Mouse (Mus musculus) ovary, adult 18-20 months (tissue): ENCODE data around the gene Tmem120b.

Experiments used
- DNase-seq: peaks from one replicate; pipeline ENCODE4 v3.0.0; 2022; ENCODE audit warnings: low spot score, mixed read lengths

Tmem120b gene

GRCm38 (mm10) chr5:123093077-123093633, 24.9 kb downstream of the Tmem120b start:
- no peak for DNase-seq

DNA sequence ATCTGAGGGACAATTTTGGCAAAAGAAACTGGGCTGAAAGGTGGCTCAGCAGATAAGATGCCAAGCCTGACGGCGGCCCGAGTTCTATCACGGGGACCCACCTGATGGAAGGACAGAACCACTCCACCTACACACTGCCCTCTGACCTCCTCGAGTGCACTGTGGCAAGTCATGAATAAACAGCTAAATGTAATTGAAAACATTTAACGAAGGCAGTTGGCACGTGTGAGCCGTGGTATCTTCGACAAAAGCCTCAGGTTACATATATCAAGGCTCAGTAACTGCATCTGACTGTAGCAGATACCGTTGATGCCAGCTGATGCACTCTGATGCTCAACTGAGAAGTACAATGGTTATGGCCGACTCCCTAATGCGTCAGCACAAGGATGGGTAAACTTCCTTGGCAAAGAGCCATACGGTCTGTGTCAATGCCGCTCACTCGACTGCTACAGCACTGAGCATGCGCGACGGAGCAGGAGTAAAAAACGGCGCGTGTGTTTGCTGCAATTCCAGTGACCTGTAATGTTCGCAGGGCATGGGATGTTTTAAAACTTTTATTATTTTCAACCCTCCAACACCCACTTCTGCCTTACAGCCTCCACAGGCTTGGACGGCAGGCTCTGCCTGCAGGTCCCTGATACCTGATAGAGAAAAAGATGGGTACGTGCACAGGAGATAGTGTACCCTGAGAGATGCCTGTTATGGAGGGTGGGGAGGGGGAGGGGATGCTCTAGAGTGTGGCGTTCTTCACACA, 26.2 kb downstream of the Tmem120b start:
- no peak for DNase-seq

DNA sequence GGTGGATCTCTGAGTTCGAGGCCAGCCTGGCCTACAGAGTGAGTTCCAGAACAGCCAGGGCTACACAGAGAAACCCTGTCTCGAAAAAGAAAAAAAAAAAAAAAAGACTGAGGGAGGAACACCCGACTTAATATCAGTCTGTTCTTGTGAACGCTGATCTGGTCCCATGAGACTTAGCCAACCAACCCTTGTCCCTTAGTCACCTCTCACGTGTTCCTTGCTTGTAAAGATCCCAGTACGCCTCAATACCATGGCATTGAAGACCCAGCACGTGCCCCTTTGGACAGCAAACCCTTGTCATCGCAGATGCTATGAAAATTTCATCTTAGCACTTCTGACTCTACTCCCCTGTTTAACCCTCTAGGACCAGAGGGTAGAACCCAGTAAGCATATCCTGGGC, 28.1 kb downstream of the Tmem120b start:
- no peak for DNase-seq

DNA sequence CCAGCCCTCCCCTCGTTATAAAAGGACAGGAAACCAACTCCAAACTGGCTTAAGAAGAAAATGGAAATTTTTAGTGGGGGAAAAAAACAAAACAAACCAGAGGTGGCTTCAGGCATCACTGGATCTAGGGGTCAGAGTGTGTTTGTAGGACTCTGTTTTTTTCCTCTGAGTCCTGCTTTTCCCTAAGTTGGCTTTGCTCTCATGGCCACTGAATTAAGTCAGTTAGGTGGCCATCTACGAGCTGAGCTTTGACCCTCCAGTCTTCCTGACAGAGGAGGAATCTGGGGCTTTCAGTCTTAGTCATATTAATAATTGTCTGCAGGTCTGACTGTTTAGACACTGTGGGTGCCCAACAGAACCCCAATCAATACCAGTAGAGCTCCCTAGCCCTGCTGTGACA, 30.3 kb downstream of the Tmem120b start:
- no peak for DNase-seq

GRCm38 (mm10) chr5:123102376-123102775, 34.2 kb downstream of the Tmem120b start:
- no peak for DNase-seq

- DNase-seq: no peak
These were observed 35.3 kb downstream of the Tmem120b start for GRCm38 (mm10) chr5:123103556-123103955.

DNA sequence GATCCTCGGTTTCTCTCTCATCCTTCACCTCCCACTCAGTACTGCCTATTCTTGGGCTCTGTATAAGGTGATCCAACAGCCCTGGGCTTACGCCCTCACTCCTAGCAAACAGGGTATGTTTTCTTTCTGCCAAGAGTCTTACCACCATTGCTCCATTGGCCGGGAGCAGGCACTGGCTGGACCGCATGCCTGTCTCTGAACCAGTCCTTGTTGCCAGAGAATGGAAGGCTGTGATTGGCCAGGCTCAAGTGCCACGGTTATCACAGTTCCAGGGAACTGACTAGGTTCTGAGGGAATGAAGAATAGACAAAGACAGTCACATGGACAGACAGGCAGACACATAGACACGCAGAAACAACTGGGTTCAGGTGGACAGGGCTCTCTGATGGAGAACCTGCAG, 36.6 kb downstream of the Tmem120b start:
- no peak for DNase-seq

- no peak for DNase-seq
These were observed 41.4 kb downstream of the Tmem120b start for GRCm38 (mm10) chr5:123109452-123110203.

DNA sequence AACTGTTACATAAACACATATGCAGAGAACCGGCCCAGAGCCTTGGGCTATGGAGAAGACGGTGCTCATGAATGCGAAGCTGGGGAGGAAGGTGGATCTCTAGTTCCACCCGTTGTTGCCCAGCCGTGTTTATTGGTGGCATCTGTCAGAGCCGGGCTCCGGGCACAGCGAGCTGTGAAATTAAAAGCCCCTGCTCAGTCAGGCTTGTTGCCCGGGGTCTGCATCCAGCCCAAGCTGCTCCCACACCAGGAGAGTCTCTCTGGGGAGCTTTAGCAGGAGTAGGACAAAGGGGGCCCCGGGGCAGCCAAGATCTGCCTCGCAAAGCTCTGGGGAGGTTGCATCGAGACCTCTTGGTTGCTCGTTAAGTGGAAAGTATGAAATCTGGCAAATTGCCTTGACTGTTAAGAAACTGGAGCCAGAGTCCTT, 42.1 kb downstream of the Tmem120b start:
- no peak for DNase-seq

DNA sequence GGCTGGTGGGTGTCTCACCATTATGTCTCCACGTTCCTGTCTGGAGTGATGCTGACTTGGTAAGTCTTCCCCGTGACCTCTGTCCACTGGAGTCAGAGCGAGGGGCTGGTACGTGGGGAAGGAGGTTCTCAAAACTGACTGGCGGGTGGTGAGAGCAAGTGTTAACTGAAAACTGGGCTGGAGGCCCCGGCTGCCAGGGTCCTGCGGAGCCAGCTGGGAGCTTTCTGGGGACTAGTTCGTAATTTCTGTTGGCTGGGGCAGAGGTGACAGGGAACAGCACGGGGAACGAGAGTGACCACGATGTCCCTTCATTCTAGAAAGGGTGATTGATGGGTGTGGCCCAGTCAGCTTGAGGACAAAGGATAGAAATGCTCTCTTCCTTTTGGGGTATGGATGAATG, 45.9 kb downstream of the Tmem120b start:
- no peak for DNase-seq

- no peak for DNase-seq
These were observed 46.7 kb downstream of the Tmem120b start for GRCm38 (mm10) chr5:123114924-123115323.

DNA sequence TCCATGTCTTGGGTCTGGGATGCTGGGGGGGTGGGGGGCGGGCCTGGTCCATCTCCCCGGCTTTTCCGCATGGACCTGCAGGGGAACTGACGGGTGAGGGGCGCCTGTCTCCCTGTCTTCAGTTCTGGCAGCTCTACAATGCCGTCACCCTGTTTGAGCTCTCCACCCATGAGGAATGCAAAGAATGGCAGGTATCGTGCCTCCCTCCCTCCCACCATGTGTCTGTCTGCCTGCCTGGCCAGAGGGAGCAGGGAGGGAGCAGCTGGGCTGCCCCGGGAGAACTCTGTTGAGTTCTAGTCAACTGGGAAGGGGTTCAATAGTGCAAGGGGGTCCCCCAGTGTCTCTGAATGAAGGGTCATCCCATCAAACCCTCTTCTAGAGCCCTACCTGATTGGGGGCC, 47.9 kb downstream of the Tmem120b start:
- DNase-seq: no peak

- DNase-seq: no peak
These were observed 49.0 kb downstream of the Tmem120b start for GRCm38 (mm10) chr5:123117257-123117656.

DNA sequence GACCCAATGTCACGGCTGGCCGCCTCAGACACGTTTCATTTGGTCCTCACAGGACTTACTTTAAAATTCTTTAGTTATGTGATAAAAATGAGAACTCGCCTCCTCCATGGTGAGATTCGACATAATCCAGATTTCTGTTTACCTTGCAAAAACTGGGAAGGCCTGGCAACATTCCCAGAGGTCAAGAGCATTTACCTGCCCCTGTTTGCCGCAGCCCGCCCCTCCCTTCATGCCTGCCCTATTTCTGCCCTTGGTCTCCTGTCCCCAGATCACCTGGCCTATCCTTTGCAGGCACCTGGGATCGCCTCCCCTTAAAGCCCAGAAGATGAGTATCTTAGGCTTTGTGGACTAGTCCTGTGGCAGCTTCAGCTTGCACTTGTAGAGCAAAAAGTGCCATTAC, 49.6 kb downstream of the Tmem120b start:
- DNase-seq: no peak

DNA sequence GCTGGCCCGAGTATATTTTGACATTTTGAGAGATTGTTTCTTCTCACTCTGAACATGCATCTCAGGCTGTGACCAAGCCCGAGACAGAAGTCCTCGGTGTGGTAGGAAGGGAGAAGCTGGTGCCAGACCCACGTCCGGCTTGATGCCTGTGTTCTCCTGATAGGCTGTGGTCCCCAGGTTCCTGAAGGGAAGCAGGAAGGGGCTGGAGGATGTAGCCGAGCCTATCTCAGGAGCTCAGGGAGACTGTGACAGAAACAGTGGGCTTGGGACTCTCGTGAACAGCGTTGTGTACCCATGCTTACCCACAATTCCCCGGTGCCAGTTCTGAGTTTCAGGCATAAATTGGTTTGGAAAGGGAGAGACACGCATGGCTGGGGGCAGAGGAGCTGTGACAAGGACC, 50.6 kb downstream of the Tmem120b start:
- no peak for DNase-seq

GRCm38 (mm10) chr5:123120624-123121215, 52.5 kb downstream of the Tmem120b start:
- DNase-seq: no peak

DNA sequence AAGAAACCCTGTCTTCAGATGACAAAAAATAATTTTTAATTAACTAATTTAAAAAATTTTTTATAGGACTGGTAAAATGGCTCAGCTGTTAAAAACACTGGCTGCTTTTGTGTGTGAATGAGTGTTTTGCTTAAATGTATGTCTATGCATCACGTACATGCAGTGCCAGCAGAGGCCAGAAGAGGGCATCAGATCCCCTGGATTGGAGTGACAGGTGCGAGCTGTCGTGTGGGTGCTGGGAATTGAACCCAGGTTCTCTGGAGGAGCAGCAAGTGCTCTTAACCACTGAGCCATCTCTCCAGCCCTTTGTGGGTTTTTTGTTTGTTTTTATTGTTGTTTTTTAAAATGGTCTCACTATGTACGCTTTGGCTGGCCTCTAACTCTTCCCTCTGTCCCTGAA, 54.0 kb downstream of the Tmem120b start:
- DNase-seq: no peak

DNA sequence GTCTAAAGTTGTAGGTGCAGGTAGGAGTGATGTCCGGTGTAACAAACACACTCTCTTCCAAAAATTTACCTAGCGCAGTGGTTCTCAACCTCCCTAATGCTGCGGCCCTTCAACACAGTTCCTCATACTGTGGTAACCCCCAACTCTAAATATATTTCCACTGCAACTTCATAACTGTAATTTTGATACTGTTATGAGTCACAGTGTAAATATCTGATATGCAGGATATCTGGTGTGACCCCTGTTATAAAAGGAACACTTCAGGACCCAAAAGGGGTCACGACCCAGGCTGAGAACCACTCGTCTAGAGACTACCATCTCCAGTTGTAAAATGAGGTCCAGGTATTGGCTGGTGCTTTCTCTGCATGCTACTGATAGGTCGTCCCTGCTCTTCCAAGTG, 56.9 kb downstream of the Tmem120b start:
- DNase-seq: no peak

- no peak for DNase-seq
These were observed 57.6 kb downstream of the Tmem120b start for GRCm38 (mm10) chr5:123125638-123126406.

GRCm38 (mm10) chr5:123127031-123127430, 58.8 kb downstream of the Tmem120b start:
- no peak for DNase-seq

GRCm38 (mm10) chr5:123128426-123129169, 60.4 kb downstream of the Tmem120b start:
- DNase-seq: no peak
